Mouse (Mus musculus) forebrain, embryonic 15.5 days (tissue): ENCODE data around the gene Pex10. TPM values are rescaled to one million over a fixed set of nuclear protein-coding genes. Genes with fewer than 3 reads are reported as not detected.

Source experiments
- ATAC-seq: fragments of 200-750 bp; cut with Nextera tagmentation; replicated peaks from 2 replicates; pipeline ENCODE4 v1.8.0; 2017; ENCODE audit warnings: mild to moderate bottlenecking, moderate TSS enrichment, moderate library complexity
- H3K27ac ChIP-seq: fragments of 300-500 bp; sonication (generic); replicated peaks from 2 replicates; pipeline ENCODE4 v1.5.1; 2015; ENCODE audit warnings: mild to moderate bottlenecking, inconsistent platforms
- H3K27me3 ChIP-seq: fragments of 300-500 bp; sonication (generic); 2 replicates; pipeline ENCODE4 v1.6.1; 2015; ENCODE audit warnings: inconsistent platforms
- H3K36me3 ChIP-seq: fragments of 300-500 bp; sonication (generic); 2 replicates; pipeline ENCODE4 v1.6.1; 2015; ENCODE audit warnings: mild to moderate bottlenecking, inconsistent platforms
- H3K4me1 ChIP-seq: fragments of 300-500 bp; sonication (generic); 2 replicates; pipeline ENCODE4 v1.6.1; 2015; ENCODE audit warnings: inconsistent platforms
- H3K4me2 ChIP-seq: fragments of 300-500 bp; sonication (generic); replicated peaks from 2 replicates; pipeline ENCODE4 v1.6.1; 2015; ENCODE audit warnings: mild to moderate bottlenecking, inconsistent platforms
- H3K4me3 ChIP-seq: fragments of 300-500 bp; sonication (generic); 2 replicates; pipeline ENCODE4 v1.5.1; 2015; ENCODE audit warnings: mild to moderate bottlenecking, inconsistent platforms
- H3K9ac ChIP-seq: fragments of 300-500 bp; sonication (generic); replicated peaks from 2 replicates; pipeline ENCODE4 v1.6.1; 2015; ENCODE audit warnings: mild to moderate bottlenecking, inconsistent platforms
- H3K9me3 ChIP-seq: fragments of 300-500 bp; sonication (generic); 2 replicates; pipeline ENCODE4 v1.6.1; 2016; ENCODE audit warnings: inconsistent platforms
- WGBS: fragments of 180-500 bp; shearing (Covaris S2); methylation state at CpG from one replicate; pipeline ENCODE4 v1.1.7; 2015; ENCODE audit warnings: mixed read lengths; 5-methylcytosine and 5-hydroxymethylcytosine counted together
- polyA plus RNA-seq: library from polyadenylated mRNA; unstranded; fragments of >200 nt; fragmentation: Nextera tagmentation; extraction: Ambion mirVana; gene quantifications from 2 replicates; pipeline ENCODE4 v1.2.1, GENCODE M21; 2015

The Pex10 gene
- polyA plus RNA-seq: 22.0 and 23.5 TPM in 2 replicates

DNA sequence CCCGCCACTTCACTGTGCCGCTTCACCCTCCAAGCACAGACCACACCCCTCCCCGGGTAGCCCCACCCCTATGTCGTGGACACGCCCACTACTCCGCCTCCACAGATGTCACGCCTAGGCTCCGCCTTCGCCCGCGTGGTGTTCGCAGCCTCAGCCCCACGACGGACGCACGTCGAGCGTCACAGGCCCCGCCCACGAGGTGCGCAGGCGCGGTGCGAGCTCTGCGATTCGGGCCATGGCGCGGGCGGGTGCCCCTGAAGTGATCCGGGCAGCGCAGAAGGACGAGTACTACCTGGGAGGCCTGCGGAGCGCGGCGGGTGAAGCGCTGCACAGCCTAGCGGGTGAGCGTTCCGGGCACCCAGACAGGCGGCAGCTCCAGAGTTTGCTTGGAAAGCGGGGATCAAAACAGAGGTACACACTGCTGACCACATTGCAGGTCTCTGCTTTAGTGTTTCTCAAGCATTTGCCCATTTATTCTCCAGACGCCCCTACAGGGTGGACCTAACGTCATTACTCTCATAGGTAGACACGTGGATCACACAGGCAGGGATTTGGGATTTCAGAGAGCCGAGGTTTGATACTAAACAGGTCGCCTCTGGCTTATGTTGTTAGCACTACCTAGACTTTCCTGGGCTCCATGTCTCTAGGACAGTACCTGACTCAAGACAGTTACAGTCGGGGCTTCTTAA is at the start of gene Pex10:
Gene Pex10 (plus strand): TSS at position 183 of the 689 bp plus-strand sequence.
- Histone ChIP-seq H3K9ac (peak within 1 kb of the TSS; percentile 78), H3K27ac (peak within 1 kb of the TSS; percentile 86), H3K4me2 (peak within 1 kb of the TSS; percentile 80), H3K27me3 (no peaks in the 10 kb centered on the region), H3K9me3 (no peaks in the 10 kb centered on the region), H3K36me3 (peaks cover 35% of the 10 kb centered on the region), H3K4me1 (peaks cover 19% of the 10 kb centered on the region), H3K4me3 (peak within 1 kb of the TSS; percentile 65)
- ATAC-seq: peak; percentile 90
- WGBS: under 1% methylated on average over 47 of the region's 48 CpGs

DNA sequence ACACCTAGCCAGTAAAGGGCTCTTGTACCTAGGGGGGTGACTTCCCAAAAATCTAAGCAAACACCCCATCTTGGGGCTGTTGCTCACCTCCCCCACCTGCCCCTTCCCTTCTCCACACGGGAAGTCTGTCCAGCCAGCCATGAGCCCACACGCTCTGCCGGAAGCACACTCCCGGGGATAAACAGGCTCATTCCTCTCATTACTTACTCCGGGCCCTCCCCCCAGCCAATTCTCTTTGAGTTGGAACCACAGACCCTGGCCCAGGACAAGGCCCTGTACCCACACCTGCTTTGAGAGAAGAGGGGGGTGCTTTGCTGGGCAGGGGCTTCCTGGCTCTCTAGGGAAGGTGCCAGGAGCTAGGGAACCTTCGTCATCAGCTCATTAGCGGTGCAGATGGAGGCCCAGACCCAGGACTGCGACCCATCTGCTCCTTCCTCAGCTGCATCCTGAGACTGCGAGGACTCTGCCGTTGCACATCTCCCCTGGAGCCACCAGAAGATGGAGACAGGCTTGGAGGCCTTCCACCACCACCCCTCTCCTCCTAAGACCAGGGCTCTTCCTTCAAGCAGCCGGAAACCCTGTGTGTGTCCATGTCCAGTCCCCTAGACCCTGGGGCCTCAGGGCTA is 49.5 kb upstream of the Pex10 start:
- H3K27me3 ChIP-seq: no peaks in the 10 kb centered on the region
- H3K36me3 ChIP-seq: no peaks in the 10 kb centered on the region
- H3K9ac ChIP-seq: no peak overlapping the region
- peak; percentile 11; the same call in 1 of the 2 replicates for ATAC-seq
- peaks cover 49% of the 10 kb centered on the region for H3K4me1 ChIP-seq
- WGBS: 54% methylated on average over 11 of the region's 11 CpGs
- no peaks in the 10 kb centered on the region for H3K9me3 ChIP-seq
- peak overlapping the region; percentile 10; the same call in 1 of the 2 replicates for H3K4me2 ChIP-seq
- H3K27ac ChIP-seq: peak overlapping the region; percentile 46
- H3K4me3 ChIP-seq: no peak overlapping the region

DNA sequence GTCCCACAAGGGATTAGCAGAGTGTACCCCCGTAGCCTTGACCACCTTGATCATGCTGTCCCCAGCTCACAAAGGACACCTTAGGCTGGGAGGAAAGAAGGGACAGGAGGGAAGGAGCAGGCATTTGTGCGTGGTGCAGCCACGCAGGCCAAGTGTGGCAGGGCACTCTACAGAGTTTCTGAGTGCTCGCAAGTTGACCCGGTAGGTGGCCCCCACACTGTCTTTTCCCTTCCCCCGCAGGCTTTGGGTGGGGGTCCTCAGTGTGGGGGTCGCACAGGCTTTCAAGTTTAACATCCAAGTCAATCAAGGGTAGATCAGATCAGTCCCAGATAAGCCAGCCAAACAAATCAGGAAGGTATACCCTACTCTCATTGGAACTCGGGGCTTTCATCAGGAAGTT is 48.8 kb upstream of the Pex10 start:
- Histone ChIP-seq H3K4me1 (peaks cover 49% of the 10 kb centered on the region), H3K9me3 (no peaks in the 10 kb centered on the region), H3K4me2 (peak overlapping the region; percentile 39; the same call in 1 of the 2 replicates), H3K27me3 (no peaks in the 10 kb centered on the region), H3K9ac (0 out of 2 replicates have a peak overlapping the region, but pooled peaks have one; percentile 35), H3K4me3 (peak overlapping the region; percentile 31; the same call in 1 of the 2 replicates), H3K36me3 (no peaks in the 10 kb centered on the region), H3K27ac (no peak overlapping the region)
- no peak for ATAC-seq
- WGBS: 81% methylated on average over 8 of the region's 8 CpGs

DNA sequence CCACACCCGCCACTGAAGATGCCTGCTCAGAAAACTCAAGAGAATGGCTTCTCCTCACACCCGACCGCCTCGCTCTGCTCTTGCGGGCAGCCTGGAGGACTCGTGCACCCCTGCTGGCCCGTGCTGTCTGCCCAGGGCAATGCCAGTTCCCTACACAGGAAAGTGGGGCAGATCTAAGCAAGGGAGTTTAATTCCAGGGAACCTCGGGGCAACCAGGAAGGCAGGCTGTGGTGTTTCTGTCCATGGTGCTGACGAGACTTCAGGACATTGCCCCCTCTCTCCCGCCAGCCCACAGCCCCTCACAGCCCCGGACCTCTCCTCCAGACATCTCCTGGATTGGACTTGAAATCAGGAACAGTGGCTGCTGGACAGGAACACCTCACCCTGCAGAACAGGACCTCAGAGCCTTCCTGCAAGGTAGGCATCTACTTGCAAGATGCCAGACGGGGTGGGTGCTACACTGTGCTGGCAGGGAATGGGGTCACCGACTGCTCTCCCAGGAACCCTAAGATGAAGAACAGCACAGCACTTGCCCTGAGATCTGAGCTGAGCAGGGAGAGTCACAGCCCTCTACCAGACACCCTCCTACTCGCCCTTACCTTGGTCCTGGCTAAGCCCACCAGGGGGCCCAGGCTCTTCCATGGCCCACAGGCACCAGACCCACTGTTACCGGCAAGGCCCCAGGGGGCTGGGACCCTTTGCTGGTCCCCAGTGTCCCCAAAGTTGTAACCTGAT is 48.0 kb upstream of the Pex10 start:
- no peak; the same call in none of the 2 replicates for ATAC-seq
- 6% methylated on average over 15 of the region's 15 CpGs for WGBS
- H3K4me3 ChIP-seq: peak overlapping the region; percentile 31

DNA sequence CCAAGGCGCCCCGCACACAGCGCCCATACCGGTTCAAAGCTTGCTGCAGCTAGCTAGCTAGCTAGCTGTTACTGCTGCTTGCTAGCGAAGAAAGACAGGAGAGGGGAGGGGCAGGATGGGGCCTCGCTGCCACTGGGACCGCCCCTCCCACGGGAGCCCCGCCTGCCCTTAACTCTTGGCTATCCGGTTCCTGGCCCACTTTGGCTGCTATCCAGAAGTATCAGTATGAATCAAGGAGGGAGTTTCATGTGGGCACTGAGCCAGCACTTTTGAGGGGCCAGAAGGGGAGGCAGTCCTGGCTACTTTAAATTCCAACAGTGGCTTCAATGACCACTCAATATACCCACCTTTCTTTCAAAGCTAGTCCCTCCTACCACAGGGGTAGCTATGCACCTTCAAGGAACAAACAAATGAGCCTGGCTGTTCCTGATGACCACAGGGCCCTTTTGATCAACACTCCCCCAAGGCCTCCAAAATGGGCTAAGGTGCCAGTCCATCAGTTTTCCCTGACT is 47.4 kb upstream of the Pex10 start:
- Histone ChIP-seq H3K36me3 (no peaks in the 10 kb centered on the region), H3K4me1 (peaks cover 55% of the 10 kb centered on the region), H3K9me3 (no peaks in the 10 kb centered on the region), H3K27ac (peak overlapping the region; percentile 53; the same call in 1 of the 2 replicates), H3K9ac (peak overlapping the region; percentile 35; the same call in 1 of the 2 replicates), H3K4me2 (peak overlapping the region; percentile 39), H3K4me3 (peak overlapping the region; percentile 31), H3K27me3 (no peaks in the 10 kb centered on the region)
- under 1% methylated on average over 10 of the region's 10 CpGs for WGBS
- ATAC-seq: peak; percentile 43; the same call in 1 of the 2 replicates

More for the DNA sequence above, 48.0 kb upstream of the Pex10 start:
- peaks cover 49% of the 10 kb centered on the region for H3K4me1 ChIP-seq
- H3K27me3 ChIP-seq: no peaks in the 10 kb centered on the region
- peak overlapping the region; percentile 39 for H3K4me2 ChIP-seq
- no peaks in the 10 kb centered on the region for H3K9me3 ChIP-seq
- H3K9ac ChIP-seq: peak overlapping the region; percentile 35; the same call in 1 of the 2 replicates
- peak overlapping the region; percentile 53; the same call in 1 of the 2 replicates for H3K27ac ChIP-seq
- H3K36me3 ChIP-seq: no peaks in the 10 kb centered on the region

DNA sequence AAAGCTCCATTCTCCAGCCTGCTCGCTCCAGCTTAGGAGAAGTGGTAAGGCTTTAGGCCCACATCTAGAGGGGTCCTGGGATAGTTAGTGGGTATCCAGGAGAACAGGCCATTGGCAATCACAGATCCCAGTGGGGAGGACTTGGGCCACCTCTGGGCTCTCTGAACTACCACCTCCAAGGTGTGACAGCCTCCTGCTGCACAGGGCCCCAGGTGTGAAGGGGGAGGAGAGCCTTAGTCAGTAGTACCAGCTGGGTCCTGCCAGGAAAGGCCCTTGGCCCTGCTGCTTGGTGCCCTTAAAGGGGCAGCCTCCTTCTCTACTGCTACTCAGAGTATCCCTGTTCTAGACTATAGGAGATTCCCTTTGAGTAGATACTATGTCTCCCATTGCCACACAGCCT is 46.7 kb upstream of the Pex10 start:
- 0 out of 2 replicates have a peak overlapping the region, but pooled peaks have one; percentile 3 for H3K9ac ChIP-seq
- ATAC-seq: no peak
- no peak overlapping the region for H3K4me2 ChIP-seq
- H3K9me3 ChIP-seq: no peaks in the 10 kb centered on the region
- peaks cover 62% of the 10 kb centered on the region for H3K4me1 ChIP-seq
- no peaks in the 10 kb centered on the region for H3K27me3 ChIP-seq
- H3K27ac ChIP-seq: 0 out of 2 replicates have a peak overlapping the region, but pooled peaks have one; percentile 2
- WGBS: 83% methylated on average over 1 of the region's 1 CpGs
- H3K36me3 ChIP-seq: no peaks in the 10 kb centered on the region
- no peak overlapping the region for H3K4me3 ChIP-seq

DNA sequence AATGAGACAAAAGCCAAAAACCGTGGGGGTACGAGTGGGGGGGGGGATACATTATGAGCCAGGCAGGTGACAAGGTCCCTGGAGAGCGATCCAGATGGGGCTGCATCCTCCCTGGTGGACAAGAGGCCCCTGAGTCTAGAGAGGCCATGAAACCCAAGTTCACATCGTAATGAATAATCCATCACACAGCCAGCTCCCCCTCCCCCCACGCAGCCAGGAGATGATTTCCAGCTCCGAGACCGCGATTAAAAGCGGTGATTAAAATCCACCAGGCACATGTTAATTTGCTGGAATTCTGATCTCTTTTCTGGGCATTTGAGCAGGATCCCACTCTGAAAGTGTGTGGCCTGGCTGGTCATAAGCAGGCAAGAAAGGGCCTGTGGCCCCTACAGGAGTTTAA is 46.0 kb upstream of the Pex10 start:
- no peaks in the 10 kb centered on the region for H3K27me3 ChIP-seq
- H3K9ac ChIP-seq: no peak overlapping the region
- H3K4me1 ChIP-seq: peaks cover 63% of the 10 kb centered on the region
- no peak overlapping the region for H3K27ac ChIP-seq
- no peak overlapping the region for H3K4me3 ChIP-seq
- no peak overlapping the region for H3K4me2 ChIP-seq
- no peaks in the 10 kb centered on the region for H3K36me3 ChIP-seq
- no peak for ATAC-seq
- H3K9me3 ChIP-seq: no peaks in the 10 kb centered on the region
- 36% methylated on average over 9 of the region's 9 CpGs for WGBS

DNA sequence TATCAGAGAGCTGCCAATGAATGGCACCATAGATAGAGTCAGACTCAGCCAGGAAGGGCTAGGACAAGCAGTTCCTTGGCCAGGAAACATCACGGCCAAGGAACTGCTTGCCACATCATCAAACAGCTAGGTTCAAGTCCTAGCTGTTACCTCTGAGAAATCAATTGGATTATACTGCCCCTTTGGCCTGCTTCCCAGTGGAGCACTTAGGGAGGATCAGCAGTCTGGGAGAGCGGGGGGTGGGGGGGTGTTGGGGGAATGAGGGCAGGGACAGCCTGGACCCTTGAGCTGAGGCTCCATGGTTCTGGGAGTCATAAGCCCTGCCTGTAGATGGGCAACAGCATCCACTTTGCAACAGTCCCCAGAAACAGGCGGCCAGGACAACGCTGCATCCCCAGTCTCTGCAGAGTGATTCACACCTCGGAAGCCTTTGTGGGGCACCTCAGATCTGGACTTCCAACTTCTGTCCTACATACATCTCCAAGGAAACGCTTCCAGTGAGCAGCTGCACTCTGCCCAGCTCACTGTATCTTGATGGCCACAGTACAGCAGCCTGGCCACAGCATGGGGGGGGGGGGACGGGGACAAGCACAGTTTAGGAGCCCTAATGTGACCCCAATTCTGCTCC is 44.5 kb upstream of the Pex10 start:
- H3K9ac ChIP-seq: no peak overlapping the region
- ATAC-seq: no peak
- WGBS: 70% methylated on average over 7 of the region's 7 CpGs
- no peak overlapping the region for H3K27ac ChIP-seq
- no peaks in the 10 kb centered on the region for H3K27me3 ChIP-seq
- H3K4me1 ChIP-seq: peaks cover 54% of the 10 kb centered on the region
- H3K4me2 ChIP-seq: no peak overlapping the region
- no peak overlapping the region for H3K4me3 ChIP-seq
- no peaks in the 10 kb centered on the region for H3K36me3 ChIP-seq
- no peaks in the 10 kb centered on the region for H3K9me3 ChIP-seq

DNA sequence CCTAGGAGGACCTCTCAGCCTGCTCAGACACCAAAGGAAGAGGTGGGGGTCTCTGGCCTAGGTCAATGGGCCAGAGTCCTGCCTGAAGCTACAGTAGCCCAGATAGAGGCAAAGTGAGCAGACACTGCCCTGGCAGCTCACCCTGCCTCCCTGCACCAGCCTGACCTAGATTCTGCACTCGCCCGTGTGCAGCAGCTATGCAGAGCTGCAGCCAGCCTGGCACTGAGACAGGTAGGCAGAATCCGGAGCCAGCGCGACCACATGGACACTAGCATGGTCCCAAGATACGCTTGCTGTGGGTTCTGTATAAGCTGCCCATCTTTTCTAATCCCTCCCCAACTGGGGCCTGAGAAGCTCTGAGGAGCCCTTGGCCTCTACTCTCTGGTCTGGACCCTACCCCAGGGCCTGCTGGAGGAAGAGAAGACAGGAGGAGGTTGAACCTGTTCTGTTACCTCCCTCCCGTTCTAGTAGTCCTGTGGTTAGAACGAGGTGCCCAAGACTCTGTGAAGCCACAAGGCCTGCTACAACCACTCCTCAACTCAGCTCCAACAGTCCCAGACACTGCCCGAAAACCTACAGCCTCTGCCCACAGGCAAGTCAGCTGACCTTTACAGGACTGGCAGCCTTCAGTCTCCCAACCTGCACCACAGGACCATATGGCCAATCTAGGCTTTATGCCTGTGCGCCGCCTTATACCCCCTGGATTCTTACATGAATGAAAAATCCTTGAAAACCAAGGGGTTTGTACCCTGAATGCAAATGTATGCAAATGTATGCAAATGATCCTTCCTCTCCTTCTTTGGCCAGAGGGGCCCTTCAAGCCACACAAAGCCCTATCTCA is 42.4 kb upstream of the Pex10 start:
- Histone ChIP-seq H3K4me2 (no peak overlapping the region), H3K27me3 (no peaks in the 10 kb centered on the region), H3K4me3 (no peak overlapping the region), H3K9me3 (no peaks in the 10 kb centered on the region), H3K27ac (peak overlapping the region; percentile 57), H3K9ac (no peak overlapping the region), H3K4me1 (peaks cover 35% of the 10 kb centered on the region), H3K36me3 (no peaks in the 10 kb centered on the region)
- ATAC-seq: peak; percentile 74
- 47% methylated on average over 11 of the region's 11 CpGs for WGBS

DNA sequence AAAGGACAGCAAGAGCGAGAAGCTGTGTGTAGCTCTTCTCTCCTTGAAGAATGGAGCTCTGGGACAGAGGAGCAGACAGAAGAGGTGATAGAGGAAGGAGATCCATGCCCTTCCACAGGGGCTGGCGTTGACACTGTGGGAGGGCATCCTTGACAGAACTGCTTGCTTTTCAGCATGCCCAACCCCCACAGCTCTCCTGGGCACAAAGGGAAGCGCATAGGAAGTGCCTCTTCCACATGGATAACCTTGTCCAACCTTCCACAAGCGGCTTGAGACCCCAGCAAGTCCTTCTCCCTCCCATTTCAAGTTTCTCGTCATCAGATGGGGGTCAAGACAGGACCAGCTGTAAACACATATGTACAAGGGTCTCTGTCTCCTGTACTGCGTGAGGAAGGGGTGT is 33.7 kb upstream of the Pex10 start:
- H3K27ac ChIP-seq: no peak overlapping the region
- peaks cover 17% of the 10 kb centered on the region for H3K4me1 ChIP-seq
- WGBS: 35% methylated on average over 6 of the region's 6 CpGs
- no peak overlapping the region for H3K4me2 ChIP-seq
- 0 out of 2 replicates have a peak, but pooled peaks cover 4% of the 10 kb centered on the region for H3K27me3 ChIP-seq
- ATAC-seq: no peak
- no peaks in the 10 kb centered on the region for H3K36me3 ChIP-seq
- no peak overlapping the region for H3K4me3 ChIP-seq
- no peaks in the 10 kb centered on the region for H3K9me3 ChIP-seq
- no peak overlapping the region for H3K9ac ChIP-seq

DNA sequence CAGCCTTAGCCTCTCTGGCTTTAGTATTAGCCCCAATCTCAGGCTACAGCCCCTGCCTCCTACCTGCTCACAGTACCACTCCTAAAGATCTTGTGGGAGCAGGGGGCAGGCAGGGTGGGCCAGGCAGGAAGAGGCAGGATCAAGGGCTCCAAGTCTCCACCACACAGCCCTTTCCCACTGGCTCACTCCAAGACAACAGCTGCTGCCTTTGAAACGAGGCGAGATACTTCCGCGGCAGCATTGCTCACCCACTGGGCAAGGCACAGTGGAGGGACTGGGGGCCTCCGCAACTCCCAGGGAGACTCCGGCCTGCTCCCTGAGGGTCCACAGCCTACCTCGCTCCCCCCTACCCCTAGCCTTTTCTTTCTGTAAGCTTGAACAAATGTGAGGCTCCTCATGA is 32.6 kb upstream of the Pex10 start:
- Histone ChIP-seq H3K9me3 (no peaks in the 10 kb centered on the region), H3K36me3 (no peaks in the 10 kb centered on the region), H3K4me3 (no peak overlapping the region), H3K27me3 (0 out of 2 replicates have a peak, but pooled peaks cover 4% of the 10 kb centered on the region), H3K4me2 (no peak overlapping the region), H3K9ac (no peak overlapping the region), H3K4me1 (peaks cover 15% of the 10 kb centered on the region), H3K27ac (no peak overlapping the region)
- WGBS: 21% methylated on average over 7 of the region's 7 CpGs
- ATAC-seq: no peak
